Mouse (Mus musculus): ENCODE measurements around the gene Zdhhc20.

- no peak for TF ChIP-seq POLR2A (IDR thresholded peaks at IDR 0.05; ENCODE audit: borderline replicate concordance, insufficient read depth, low read length)
- TF ChIP-seq CTCF (IDR thresholded peaks at IDR 0.05; ENCODE audit: borderline replicate concordance, insufficient read depth, low read depth, low read length) = no peak
Measured at GRCm38 (mm10) chr14:57835157-57835556, 54.9 kb downstream of the Zdhhc20 start.
